Mouse (Mus musculus) bone marrow, adult 2 months (tissue): ENCODE measurements at regions not wholly inside any gene's neighbourhood (a gene's known extent, or its start where the extent isn't known, plus 50 kb on each side); places are given as distances from the start of the nearest gene placed in this dataset.

Source experiments
- H3K27ac ChIP-seq: fragments of 200-500 bp; 2 replicates; pipeline ENCODE4 v1.5.1; 2012; ENCODE audit warnings: low read depth, mild to moderate bottlenecking, control low read depth, inconsistent platforms, low read length; ENCODE audit not compliant: control insufficient read depth, poor library complexity, insufficient read depth
- H3K4me1 ChIP-seq: fragments of 200-500 bp; 2 replicates; pipeline ENCODE4 v1.6.1; 2011; ENCODE audit warnings: low read length; ENCODE audit not compliant: control insufficient read depth, insufficient read depth
- H3K4me3 ChIP-seq: fragments of 200-500 bp; replicated peaks from 2 replicates; pipeline ENCODE3; 2011; ENCODE audit warnings: mild to moderate bottlenecking, low read depth, low read length, control low read depth; ENCODE audit not compliant: control insufficient read depth
- CTCF ChIP-seq: fragments of 200-500 bp; IDR thresholded peaks from 2 replicates; pipeline ENCODE4 v1.5.1; 2011; ENCODE audit warnings: low read length, control low read depth; ENCODE audit not compliant: control insufficient read depth, insufficient read depth
- POLR2A ChIP-seq: fragments of 200-500 bp; IDR thresholded peaks from 2 replicates; pipeline ENCODE4 v1.6.1; 2011; ENCODE audit warnings: low read depth, mild to moderate bottlenecking, control low read depth, low read length, borderline replicate concordance; ENCODE audit not compliant: control insufficient read depth
- WGBS: fragments of 180-500 bp; shearing (Covaris S2); methylation state at CpG from one replicate; pipeline ENCODE4 v1.1.7; 2018; 5-methylcytosine and 5-hydroxymethylcytosine counted together

DNA sequence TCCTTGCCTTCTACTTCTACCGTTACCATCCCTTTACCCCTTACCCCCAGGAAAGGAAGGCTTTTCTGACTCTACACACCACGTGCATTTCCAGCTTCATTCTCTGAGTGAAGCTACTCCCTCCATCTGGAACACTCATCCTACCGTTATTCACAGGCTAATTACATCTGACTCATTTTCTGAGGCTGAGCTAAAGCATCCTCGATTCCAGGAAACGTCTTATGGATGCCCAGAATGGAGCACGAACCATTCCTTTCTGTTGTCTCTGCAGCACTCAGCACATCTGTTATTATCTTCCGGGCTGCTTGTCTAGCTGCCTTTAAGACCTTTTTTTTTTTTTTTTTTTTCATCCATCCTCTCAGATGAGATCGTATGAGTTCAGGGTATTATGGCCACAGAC lies 112.5 kb upstream of the Btg1 start:
- Histone ChIP-seq H3K4me3 (no peak overlapping the region), H3K4me1 (peaks cover 1% of the 10 kb centered on the region; the same call in 1 of the 2 replicates), H3K27ac (no peak overlapping the region)
- WGBS: 82% methylated on average over 8 of the region's 8 CpGs
- TF ChIP-seq POLR2A (no peak), CTCF (no peak)

- Histone ChIP-seq H3K4me3 (no peak overlapping the region), H3K27ac (no peak overlapping the region), H3K4me1 (no peaks in the 10 kb centered on the region)
- no peak for TF ChIP-seq POLR2A
- TF ChIP-seq CTCF: no peak
- 87% methylated on average over 10 of the region's 10 CpGs for WGBS
Measured at GRCm38 (mm10) chr10:96515164-96515922, 101.5 kb upstream of the Btg1 start.

- TF ChIP-seq POLR2A (no peak), CTCF (no peak)
- Histone ChIP-seq H3K4me1 (no peaks in the 10 kb centered on the region), H3K27ac (no peak overlapping the region), H3K4me3 (no peak overlapping the region)
- WGBS: 56% methylated on average over 2 of the region's 2 CpGs
Measured at GRCm38 (mm10) chr10:96515923-96516258, 100.9 kb upstream of the Btg1 start.

DNA sequence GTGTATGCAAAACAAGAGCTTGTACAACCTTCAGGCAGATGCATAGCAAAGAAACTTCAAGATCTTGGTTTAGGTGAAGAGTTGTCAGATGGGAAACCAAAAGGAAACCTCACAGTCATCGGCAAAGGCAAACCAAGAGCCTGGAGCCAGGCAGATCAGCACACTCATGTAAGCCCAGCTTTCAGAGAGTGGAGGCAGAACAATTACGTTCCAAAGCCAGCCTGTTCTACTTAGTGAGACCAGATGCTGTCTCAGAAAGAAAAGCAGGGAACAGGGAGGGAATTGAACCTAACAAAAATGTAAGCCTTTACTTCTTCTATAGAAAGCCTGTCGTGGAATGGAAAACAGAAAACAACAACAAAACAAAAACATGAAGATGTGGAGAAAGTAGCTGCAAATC lies 97.4 kb upstream of the Btg1 start:
- no peak overlapping the region for H3K4me3 ChIP-seq
- TF ChIP-seq POLR2A (no peak), CTCF (no peak)
- no peaks in the 10 kb centered on the region for H3K4me1 ChIP-seq
- 59% methylated on average over 3 of the region's 3 CpGs for WGBS
- H3K27ac ChIP-seq: no peak overlapping the region

GRCm38 (mm10) chr10:96520995-96521760 lies 95.6 kb upstream of the Btg1 start:
- Histone ChIP-seq H3K4me3 (no peak overlapping the region), H3K27ac (no peak overlapping the region), H3K4me1 (no peaks in the 10 kb centered on the region)
- TF ChIP-seq POLR2A (no peak), CTCF (no peak)
- 83% methylated on average over 8 of the region's 8 CpGs for WGBS

DNA sequence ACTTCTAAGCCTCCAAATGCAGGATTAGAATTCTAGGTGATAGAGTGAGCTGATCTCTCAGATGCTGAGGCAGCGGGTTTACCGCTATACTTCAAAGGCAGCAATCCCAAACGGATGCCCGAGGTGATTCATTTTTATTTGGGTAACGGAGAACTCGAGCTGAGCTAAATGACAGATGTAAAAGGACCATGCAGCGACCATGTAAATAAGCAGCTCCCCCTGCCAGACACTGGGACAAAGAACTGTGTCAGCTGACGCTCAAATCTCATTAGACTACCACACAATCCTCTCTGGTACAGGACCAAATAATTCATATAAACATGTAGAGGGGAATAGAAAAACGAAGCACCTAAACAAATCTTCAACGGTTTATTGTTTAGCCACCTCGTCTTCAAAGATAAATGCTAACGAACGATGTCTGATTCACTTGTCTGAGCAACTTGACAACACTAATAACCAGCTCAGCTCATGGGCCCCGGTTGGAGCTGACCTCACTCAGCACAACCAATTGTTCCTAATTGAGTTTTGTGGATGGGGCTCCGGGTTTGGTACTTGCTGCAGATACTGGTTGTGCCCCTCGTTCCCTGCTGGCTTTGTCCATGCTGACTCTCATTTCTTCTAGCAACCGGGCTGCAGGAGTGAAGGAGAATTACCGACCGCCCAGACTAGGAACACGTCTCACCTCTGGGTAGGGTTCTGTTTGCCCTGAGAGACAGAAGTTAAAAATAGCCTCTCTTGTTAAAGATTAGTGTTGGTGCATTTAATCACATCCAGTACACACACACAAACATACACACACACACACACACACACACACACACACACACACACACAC lies 92.6 kb upstream of the Btg1 start:
- 83% methylated on average over 20 of the region's 20 CpGs for WGBS
- TF ChIP-seq CTCF (no peak), POLR2A (no peak)
- no peak overlapping the region for H3K4me3 ChIP-seq
- no peak overlapping the region for H3K27ac ChIP-seq
- H3K4me1 ChIP-seq: no peaks in the 10 kb centered on the region

DNA sequence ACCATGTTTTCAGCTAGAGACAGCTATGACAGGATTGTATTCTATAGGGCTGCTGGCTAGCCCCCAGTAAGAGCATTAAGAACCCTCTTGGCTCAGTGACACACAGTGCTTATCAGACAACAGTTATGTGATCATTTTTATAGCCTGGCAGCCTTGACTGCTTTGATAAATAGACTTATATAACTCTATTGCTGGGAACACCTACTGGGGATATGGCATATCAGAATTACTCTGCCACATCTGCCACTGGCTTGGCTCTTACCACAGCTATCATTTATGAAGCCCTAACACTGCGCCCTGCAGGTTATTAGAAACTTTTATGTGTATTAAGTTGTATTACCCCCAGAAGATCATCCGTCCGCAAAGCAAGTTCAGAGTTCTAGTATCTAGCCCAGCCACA lies 88.9 kb upstream of the Btg1 start:
- TF ChIP-seq CTCF: no peak
- no peak for TF ChIP-seq POLR2A
- Histone ChIP-seq H3K27ac (no peak overlapping the region), H3K4me1 (no peaks in the 10 kb centered on the region), H3K4me3 (no peak overlapping the region)
- 70% methylated on average over 3 of the region's 3 CpGs for WGBS

GRCm38 (mm10) chr10:96534547-96535124 lies 82.2 kb upstream of the Btg1 start:
- H3K4me3 ChIP-seq: no peak overlapping the region
- peaks cover 1% of the 10 kb centered on the region for H3K4me1 ChIP-seq
- 79% methylated on average over 7 of the region's 7 CpGs for WGBS
- H3K27ac ChIP-seq: no peak overlapping the region
- TF ChIP-seq POLR2A (no peak), CTCF (no peak)
